Mouse (Mus musculus): ENCODE results near the gene Gm5617.
"Not testable (repeated sequence)": the region's sequence is repeated elsewhere in the genome, so short reads cannot be mapped to it uniquely, and the experiment has no call there.

Gene Gm5617

GRCm38 (mm10) chr9:48494817-48495547 is at the start of gene Gm5617, which contains the start of gene Rbm7:
TSS of gene Gm5617 (plus strand) at chr9:48495442.
TSS of gene Rbm7 (minus strand) at chr9:48495299.
- peak; percentile 92 for DNase-seq (ENCODE audit: low spot score)

- DNase-seq (ENCODE audit: low spot score) = no peak
Measured at GRCm38 (mm10) chr9:48447783-48448209, 47.4 kb upstream of the Gm5617 start.

- DNase-seq (ENCODE audit: low spot score) = no peak
Measured at GRCm38 (mm10) chr9:48450066-48450465, 45.2 kb upstream of the Gm5617 start.

- no peak for DNase-seq (ENCODE audit: low spot score)
Measured at GRCm38 (mm10) chr9:48455961-48456360, 39.3 kb upstream of the Gm5617 start.

- no peak for DNase-seq (ENCODE audit: low spot score)
Measured at GRCm38 (mm10) chr9:48458879-48459278, 36.4 kb upstream of the Gm5617 start.

GRCm38 (mm10) chr9:48459391-48459790 is 35.9 kb upstream of the Gm5617 start:
- DNase-seq (ENCODE audit: low spot score) = no peak

GRCm38 (mm10) chr9:48460720-48461119 is 34.5 kb upstream of the Gm5617 start:
- DNase-seq (ENCODE audit: low spot score) = no peak

GRCm38 (mm10) chr9:48461545-48461944 is 33.7 kb upstream of the Gm5617 start:
- DNase-seq (ENCODE audit: low spot score) = no peak

- no peak for DNase-seq (ENCODE audit: low spot score)
Measured at GRCm38 (mm10) chr9:48465671-48466070, 29.6 kb upstream of the Gm5617 start.

GRCm38 (mm10) chr9:48466804-48467203 is 28.4 kb upstream of the Gm5617 start:
- DNase-seq (ENCODE audit: low spot score) = peak; percentile 38

GRCm38 (mm10) chr9:48467471-48467870 is 27.8 kb upstream of the Gm5617 start:
- not testable (repeated sequence) for DNase-seq (ENCODE audit: low spot score)

GRCm38 (mm10) chr9:48472441-48473025 is 22.7 kb upstream of the Gm5617 start:
- no peak for DNase-seq (ENCODE audit: low spot score)

GRCm38 (mm10) chr9:48473131-48473530 is 22.1 kb upstream of the Gm5617 start:
- no peak for DNase-seq (ENCODE audit: low spot score)

GRCm38 (mm10) chr9:48474367-48474766 is 20.9 kb upstream of the Gm5617 start:
- no peak for DNase-seq (ENCODE audit: low spot score)

GRCm38 (mm10) chr9:48476236-48477165 is 18.7 kb upstream of the Gm5617 start:
- DNase-seq (ENCODE audit: low spot score) = no peak

- no peak for DNase-seq (ENCODE audit: low spot score)
Measured at GRCm38 (mm10) chr9:48478808-48479207, 16.4 kb upstream of the Gm5617 start.

- DNase-seq (ENCODE audit: low spot score) = peak; percentile 3
Measured at GRCm38 (mm10) chr9:48479838-48480410, 15.3 kb upstream of the Gm5617 start.

GRCm38 (mm10) chr9:48480411-48481213 is 14.6 kb upstream of the Gm5617 start, which contains the start of gene Rexo2:
TSS of gene Rexo2 (minus strand) at chr9:48480623.
- peak; percentile 93 for DNase-seq (ENCODE audit: low spot score)

- no peak for DNase-seq (ENCODE audit: low spot score)
Measured at GRCm38 (mm10) chr9:48481214-48482134, 13.8 kb upstream of the Gm5617 start.

- no peak for DNase-seq (ENCODE audit: low spot score)
Measured at GRCm38 (mm10) chr9:48495548-48495932, 298 bp downstream of the Gm5617 start.

Measured in yolk sac, embryonic 10.5 days (tissue).